Mouse (Mus musculus): ENCODE measurements around the gene Dbi.

The Dbi gene

DNA sequence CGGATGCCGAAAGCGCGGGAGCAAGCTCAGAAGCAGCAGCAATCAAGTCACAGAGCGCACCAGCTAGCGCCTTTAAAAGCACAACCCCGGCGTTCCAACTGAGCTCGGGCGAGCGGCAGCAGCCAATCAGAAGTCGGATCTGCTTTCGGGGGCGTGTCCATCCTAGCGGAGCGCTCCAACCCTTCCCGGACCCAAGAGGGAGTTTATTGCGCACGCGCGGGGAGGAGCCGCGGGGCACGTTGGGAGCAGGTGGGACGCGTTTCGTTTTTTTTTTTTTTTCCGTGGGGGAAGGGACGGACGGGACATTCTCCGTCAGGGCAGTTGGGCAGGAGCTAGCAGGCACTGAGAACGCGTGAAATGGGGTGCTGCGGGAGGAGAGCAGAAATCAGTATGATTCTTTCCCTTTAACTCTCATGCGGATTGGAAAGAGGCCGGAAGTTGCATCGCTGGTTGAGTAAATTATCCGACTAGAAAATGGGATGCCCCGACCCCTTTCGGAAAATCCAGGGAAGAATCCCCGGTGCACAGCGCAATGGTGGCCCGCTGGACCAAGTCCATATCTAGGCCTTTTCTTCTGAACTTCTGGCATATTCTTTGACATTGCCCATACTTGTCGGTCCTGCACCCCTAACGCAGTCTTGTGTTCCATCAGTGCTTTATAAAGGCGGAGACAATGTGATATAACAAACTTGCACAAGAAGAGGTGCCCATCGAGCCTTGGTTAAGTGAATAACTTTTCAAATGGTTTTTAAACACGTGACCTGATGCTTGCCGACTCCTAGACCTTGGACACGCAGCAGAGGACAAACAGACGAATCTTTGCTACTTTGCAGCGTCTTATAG, at the start of gene Dbi, which contains the start of gene 3110009E18Rik:
Dbi (minus strand) TSS at position 110 of the 843 bp plus-strand sequence.
3110009E18Rik (plus strand) TSS at position 219 of the 843 bp plus-strand sequence.
- peak; percentile 97 for DNase-seq (ENCODE audit: low spot score in 2 of 2)

DNA sequence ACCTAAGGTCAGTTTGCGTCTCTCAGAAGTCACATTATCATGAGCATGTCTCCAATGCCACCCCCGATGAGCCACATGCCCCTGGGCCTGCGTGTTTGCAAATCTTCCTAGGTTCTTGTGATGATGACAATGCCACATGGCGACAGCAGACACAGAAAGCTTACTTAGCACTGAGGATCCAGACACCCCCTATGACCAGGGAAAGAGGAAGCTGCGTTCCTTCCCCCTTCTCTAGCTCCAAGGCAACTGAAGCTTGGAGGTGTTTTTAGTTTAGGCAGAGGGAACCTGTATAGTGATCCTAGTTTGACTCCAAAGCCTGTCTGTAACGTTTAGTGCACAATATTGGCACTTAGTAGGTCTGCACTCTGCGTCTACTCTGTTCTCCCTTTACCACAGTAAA, 49.4 kb upstream of the Dbi start:
- no peak for DNase-seq (ENCODE audit: low spot score in 2 of 2)

DNA sequence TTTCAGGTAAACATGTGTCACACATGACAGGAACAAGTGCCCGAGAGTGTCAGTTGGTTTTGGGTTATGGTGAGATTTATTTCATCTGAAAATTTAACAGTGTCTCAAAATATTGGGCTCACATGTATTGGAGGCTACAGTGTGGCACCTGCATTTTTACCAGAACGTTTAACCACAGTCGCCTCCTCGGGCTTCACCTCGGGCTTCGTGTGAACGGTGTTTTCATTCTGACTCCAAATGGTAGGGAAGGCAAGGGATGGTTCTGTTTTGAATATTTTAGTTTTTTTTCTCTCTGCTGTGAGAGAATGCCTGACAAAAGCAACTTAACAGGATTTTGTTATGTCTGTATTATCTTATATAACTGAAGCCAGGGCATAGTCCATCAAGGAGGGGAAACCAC, 47.8 kb upstream of the Dbi start:
- no peak for DNase-seq (ENCODE audit: low spot score in 2 of 2)

DNA sequence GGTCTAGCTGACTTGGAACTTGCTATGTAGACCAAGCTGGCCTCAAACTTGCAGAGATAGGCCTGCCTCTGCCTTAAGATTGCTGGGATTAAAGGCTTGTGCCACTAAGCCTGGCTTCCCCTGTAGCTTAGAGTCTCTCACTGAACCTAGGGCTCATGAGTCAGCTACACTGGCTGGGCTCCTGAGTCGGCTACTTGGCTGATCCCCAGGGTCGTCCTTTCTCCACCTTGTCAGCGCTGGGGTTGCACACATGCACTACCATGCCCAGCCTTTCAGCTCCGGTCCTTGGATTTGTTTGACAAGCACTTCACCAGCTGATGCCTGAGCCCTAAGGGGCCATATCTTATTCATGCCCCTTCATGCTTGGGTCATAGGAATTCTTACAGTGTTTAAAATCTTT, 47.1 kb upstream of the Dbi start:
- no peak for DNase-seq (ENCODE audit: low spot score in 2 of 2)

DNA sequence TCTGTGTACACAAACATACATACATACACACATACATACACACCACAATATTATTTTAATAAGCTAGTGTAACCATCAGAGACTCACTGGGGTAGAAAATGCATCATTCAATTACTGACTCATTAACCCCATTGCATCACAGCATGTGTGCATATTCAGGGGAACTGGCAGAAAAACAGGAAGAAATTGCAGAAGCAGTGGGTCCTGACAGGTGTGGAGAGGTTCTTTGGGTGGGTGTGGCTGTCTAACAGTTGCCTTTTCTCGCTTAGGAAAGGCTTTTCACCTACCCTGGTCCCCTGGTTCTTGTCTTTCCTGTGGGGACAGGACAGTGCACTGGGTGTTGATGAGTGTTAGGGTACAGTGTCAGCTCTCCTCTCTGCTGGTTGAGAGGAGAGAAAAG, 41.7 kb upstream of the Dbi start:
- DNase-seq (ENCODE audit: low spot score in 2 of 2): no peak

DNA sequence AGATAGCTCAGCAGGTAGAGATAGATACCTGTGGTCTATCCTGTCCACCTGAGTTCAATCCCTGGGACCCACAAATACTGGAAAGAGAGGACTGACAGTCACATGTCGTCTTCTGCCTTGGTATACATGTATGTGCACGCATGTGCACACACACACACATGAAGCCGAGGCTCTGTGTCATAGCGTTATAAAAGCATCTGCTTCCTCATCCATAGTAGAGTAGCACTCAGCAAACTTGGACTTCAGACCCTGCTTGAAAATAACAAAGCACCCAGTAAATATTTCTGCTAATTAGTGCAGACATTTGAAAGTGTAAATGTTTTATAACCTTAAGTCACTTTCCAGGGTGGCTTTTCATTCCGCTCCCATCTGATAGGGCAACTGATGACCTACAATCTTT, 40.6 kb upstream of the Dbi start:
- no peak for DNase-seq (ENCODE audit: low spot score in 2 of 2)

DNA sequence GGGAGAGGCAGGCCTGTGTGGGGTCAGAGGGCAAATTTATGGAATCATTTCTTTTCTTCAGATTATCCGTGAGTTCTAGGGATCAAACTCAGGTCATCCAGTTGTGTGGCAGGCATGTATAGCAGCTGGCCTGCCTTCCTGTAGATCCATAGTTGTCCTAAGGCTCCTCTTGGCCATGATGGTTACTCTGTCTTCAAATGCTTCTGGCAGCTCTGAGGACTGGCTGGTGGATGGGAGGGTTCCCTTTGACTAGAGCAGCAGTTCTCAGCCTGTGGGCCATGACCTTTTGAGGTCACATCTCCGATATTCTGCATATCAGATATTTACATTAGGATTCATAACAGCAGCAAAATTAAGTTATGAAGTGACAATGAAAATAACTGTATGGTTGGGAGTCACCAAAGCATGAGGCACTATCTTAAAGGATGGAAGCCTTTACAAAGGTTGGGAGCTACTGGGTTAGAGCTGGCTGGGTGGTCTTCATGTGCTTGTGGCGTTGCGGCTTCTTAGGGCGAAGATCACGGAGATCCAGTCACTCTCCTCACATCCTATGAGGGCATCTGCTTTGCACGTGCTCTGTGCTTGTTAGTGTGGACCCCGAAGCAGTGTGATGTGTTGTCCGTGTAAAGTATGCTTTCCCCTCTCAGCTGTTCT, 37.7 kb upstream of the Dbi start:
- DNase-seq (ENCODE audit: low spot score in 2 of 2): no peak

DNA sequence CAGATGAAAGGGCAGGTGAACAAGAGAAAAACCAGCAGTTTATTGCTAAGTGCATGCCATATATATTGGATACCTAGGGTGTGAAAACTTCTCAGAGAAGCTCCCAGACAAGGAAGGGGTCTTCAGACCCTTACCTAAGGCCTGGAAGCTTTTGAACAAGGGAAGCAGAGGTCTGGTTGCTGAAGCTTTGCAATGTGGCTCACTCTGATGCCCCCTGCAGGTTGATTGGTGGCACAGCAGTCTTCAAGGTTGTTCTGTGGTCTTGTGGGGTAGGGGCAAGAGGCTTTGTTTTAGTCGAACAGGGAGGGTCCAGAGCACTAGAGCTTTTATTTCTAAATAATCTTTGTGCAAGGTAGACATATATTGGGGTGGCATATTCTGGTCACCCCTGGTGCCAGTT, 34.4 kb upstream of the Dbi start:
- peak in 1 of 2 experiments; percentile 34 for DNase-seq (ENCODE audit: low spot score in 2 of 2)

DNA sequence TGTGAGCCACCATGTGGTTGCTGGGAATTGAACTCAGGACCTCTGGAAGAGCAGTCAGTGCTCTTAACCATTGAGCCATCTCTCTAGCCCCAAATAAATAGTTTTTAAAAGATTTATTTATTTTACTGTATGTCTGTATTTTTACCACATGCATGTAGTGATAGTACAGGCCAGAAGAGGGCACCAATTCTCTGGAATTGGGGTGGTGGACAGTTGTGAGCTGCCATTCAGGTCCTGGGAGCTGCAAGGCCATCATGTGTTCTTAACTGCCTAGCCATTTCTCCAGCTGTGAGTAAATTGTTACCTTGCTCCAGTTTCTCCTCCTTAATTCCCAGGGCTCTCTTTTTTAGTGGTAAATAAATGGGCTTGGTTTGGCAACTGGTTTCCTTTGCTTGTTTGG, 33.4 kb upstream of the Dbi start:
- peak in 1 of 2 experiments; percentile 24 for DNase-seq (ENCODE audit: low spot score in 2 of 2)

DNA sequence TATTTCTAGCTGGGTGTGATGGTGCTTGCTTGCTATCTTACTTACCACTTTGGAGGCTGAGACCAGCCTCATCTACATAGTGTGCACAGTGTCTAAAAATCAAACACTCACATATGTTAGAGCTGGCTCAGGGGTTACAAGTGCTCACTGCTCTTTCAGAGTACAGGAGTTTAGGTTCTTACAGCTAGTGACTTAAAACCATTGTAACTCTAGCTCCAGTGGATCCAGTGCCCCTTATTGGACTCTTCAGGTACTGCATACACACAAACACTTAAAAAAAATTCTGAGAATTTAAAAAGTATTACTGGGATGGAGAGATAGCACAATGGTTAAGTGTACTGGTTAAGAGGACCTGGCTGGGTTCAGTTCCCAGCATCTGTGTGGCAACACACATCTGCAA, 26.1 kb upstream of the Dbi start:
- peak in 1 of 2 experiments; percentile 28 for DNase-seq (ENCODE audit: low spot score in 2 of 2)

DNA sequence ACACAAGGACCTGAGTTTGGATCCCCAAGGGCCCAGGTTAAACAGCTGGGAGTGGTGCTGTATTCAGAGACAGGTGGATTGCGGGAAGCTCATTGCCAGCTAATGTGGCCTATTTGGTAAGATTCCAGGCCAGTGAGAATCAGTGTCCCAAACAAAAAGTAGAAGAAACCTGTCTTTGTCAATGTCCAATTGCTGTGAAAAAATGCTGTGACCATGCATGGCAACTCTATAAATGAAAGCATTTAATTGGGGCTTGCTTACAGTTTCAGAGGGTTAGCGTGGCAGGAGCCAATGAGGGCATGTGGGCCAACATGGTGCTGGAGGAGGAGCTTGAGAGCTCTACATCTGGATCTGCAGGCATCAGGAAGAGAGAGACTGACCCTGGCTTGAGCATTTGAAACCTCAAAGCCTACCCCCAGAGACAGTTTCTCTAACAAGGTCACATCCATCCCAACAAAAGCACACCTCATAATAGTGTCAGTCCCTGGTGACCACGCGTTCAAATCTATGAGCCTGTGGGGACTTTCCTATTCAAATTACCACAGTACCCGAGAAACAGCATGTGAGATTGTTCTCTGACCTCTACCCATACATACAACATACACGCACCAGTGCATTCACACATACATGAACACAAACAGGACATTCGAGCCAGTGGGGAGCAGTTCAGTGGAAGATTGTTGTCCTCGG, 24.8 kb upstream of the Dbi start:
- no peak for DNase-seq (ENCODE audit: low spot score in 2 of 2)

DNA sequence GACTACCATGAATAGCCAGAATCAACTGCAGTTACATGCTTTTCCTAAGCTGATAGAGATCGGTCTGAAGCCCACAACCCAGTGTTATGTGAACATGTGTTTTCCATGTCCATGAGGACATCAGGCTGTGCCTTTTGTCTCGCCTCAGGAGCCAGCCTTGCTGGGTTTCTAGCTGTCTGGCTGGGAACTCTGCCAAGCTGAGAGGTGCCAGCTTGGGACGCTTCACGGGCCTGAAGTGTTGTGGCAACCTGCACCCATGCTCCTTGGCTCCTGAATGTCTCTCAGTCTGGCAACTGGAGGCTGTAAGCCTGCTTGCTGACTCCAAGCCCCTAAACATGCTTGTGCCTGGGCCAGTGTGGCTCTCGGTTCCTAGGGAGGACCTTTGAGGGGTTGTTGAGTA, 21.7 kb upstream of the Dbi start:
- DNase-seq (ENCODE audit: low spot score in 2 of 2): peak in 1 of 2 experiments; percentile 30

DNA sequence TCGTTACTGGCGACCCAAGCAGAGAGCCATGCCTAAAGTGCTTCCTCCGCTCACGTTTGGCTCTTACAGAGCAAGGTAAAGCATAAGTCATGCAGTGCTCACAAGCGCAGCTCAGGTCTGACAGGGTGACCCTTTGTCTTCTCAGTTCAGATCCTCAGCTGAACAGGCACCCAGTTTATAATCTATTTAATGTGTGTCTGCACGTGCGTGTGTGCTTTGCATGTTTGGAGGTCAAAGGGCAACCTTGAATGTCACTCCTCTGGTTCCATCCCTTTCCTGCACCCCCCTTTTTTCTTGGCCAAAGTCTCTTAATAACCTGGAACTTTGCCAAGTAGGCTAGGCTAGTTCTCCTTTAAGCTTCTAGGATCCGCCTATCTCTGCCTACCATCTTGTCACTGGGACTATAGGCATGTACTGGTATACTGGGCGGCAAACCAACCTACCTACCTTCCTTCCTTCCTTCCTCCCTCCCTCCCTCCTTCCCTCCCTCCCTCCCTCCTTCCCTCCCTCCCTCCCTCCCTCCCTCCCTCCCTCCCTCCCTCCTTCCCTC, 19.3 kb upstream of the Dbi start:
- no peak for DNase-seq (ENCODE audit: low spot score in 2 of 2)

DNA sequence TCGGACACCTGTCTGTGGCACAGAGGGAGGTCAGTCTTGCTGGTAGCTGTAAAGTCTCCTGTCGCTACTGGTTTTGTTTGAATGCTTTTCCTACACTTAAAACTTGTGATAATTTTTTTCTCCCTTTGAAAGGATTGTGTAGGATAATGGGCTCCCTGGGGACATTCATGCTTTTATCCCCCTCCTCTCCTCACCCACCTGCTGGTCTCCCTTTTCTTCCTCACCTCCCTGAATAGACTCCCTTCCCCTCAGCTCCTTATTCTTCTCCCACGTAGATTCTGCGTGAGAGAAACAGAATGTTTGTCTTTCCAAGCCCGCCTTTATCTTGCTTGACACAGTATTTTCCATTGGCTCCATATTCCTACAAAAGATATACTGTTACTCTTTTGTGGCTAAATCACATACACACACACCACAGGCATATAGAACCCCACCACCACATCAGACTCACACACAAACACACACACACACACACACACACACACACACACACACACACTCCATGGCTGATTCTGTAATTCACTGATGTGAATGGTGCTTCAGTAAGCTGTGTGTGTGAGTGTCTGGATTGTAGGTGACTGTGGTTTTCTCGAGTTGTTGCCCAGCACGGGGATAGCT, 18.2 kb upstream of the Dbi start:
- no peak for DNase-seq (ENCODE audit: low spot score in 2 of 2)

DNA sequence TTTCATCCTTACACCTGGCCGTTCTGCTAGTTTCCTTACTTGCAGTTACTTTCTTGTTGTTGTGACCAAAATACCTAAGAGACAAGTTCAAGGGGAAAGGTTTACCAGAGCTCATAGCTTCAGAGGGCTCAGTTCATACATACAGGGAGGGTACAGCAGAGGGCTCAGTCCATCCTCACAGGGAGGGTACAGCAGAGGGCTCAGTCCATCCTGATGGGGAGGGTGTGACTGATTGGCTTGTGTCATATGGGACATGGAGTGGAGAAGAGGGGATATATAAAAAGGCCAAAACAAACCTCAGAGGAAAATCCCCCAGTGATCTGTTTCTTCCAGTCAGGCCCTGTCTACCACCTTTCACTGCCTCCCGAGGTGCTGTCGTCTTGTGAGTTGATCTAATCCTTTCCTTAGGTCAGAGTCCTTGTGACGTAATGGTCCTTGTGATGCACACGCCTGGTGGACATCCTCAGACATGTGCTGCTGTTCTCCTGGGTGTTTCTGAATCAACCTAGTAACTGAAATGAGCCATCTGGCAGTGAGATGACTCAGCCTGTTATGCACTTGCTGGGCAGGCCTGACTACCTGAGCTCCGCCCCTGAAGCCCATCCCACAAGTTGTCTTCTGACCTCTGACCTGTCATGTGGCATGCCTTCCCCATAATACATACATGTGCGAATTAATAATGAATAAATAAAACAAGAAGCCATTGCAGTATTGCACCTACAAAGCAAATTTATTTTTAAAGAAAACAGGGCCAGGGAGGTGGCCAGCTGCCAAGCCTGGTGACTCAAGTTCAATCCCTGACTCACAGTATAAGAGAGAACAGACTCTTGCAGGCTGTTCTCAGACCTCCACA, 15.3 kb upstream of the Dbi start:
- peak; percentile 68 to 73 for DNase-seq (ENCODE audit: low spot score in 2 of 2)

DNA sequence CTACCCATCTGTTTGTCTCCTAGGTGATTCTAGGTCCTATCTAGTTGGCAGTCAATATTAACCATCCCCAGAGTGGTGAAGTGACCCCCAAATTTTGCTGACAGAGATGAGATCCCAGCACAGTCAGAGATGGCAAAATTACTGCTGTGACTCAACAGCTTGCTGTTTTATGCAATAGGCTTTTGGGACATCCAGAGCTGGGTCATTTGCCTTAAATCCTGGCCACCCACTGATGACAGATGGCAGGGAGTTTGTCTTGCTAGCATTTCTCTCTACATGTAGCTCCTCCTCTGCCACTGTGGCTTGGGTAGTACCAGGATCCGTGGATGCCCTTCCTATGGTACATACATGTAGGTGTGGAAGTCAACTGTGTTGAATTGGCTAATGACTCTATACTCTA, 11.5 kb upstream of the Dbi start:
- no peak for DNase-seq (ENCODE audit: low spot score in 2 of 2)

DNA sequence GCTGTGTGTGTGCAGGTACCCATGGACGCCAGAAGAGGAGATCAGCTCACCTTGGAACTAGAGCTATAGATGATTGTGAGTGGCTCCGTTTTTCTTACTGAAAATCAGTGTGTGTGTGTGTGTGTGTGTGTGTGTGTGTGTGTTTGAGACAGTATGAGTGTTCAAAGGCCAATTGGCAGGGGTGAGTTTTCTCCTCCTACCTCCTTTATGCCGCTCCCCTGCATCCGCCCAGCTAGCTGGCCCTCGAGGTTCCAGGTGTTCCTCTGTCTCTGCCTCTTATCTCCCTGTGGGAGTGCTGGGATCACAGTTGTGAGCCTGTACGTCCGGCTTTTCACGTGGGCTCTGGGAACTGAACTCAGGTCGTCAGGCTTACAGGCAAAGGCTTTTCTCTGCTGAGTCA, 5.4 kb upstream of the Dbi start:
- DNase-seq (ENCODE audit: low spot score in 2 of 2): no peak

DNA sequence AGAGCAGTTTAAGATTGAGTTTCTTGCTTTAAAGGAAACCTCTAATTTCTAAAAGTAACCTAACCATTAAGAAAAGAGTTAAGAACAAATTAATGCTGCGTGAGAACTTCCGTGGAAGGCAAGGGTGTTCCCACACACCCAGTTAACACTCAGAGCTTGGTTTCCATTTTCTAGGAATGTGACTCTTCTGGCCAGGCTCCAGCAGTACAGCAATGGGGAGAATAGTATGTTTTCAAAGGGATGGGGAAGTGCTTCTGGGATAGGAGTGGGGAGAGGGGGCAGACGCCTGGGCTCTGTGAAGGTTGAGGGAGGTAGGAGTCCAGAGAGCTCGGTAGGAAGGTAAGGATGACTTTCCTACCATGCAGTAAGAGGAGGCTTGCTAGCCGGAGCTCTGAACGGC, 4.6 kb upstream of the Dbi start:
- DNase-seq (ENCODE audit: low spot score in 2 of 2): no peak

DNA sequence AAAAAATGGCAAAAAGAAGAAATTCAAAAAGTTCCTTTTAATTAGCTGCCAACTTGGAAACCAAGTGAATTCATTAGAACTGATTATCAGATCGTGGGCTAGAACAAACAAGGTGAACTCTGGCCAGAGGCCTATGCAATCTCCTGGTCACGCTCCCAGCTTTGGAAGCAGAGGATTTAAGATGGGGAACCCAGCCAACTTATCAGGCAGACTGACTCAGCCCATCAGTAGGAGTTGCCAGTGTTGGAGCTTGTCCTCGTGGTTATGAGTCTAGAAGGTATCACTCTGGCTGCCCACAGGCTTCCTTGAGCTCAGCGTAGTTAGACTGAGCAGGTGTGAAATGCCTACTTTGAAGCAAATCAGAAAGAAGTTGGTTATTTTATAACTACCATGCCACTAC, 4.0 kb upstream of the Dbi start:
- no peak for DNase-seq (ENCODE audit: low spot score in 2 of 2)

DNA sequence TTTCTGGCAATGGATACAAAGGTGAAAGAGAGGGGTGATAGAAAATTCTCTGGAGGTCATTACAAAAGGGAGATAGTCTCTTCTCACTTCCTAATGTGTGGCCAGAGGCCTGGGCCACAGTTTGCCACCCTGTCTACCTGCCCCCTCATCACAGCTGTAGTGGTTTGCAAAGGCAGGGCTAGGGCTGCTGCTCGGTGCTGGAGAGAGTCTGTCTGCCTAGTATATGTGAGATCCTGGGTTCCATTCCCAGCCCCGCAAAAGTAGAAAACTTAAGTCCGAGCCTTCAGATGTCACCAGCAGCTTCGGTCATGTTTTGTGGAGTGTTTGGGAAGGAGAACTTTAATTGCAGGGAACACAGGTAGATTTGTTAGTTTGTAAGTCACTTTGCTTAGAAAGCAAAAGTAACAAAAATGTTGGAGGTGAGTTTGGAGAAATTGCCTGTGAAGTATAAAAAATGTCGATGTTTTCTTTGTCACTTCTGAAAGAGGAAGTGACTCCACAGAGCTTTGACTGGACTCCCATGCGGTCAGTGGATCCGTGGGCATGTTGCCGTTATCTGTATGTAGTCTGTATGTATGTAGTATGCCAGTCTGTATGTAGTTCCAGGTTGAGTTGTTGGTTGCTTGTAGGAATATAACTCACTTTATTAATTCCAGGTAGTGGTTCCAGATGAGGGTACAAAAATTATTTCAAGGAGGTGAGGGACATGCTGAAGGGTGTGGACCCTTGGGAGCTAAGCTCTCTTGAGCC, 1.9 kb upstream of the Dbi start:
- DNase-seq (ENCODE audit: low spot score in 2 of 2): no peak

Data from frontal cortex, postnatal 36 days (tissue).